Mouse (Mus musculus): ENCODE measurements around the gene Pdzrn4.

- TF ChIP-seq POLR2A (IDR thresholded peaks at IDR 0.05; ENCODE audit: insufficient read depth, low read length) (no peak), CTCF (IDR thresholded peaks at IDR 0.05; ENCODE audit: low read depth, low read length) (no peak)
Observed at GRCm38 (mm10) chr15:92696276-92696956, 299.7 kb downstream of the Pdzrn4 start.
